Mouse (Mus musculus) NIH3T3 (cell line): ENCODE results near the gene Pi4k2a.

Source experiments
- DNase-seq: peaks from one replicate; pipeline ENCODE4 v3.0.0-alpha.2; 2012; ENCODE audit warnings: low read depth

Pi4k2a gene

DNA sequence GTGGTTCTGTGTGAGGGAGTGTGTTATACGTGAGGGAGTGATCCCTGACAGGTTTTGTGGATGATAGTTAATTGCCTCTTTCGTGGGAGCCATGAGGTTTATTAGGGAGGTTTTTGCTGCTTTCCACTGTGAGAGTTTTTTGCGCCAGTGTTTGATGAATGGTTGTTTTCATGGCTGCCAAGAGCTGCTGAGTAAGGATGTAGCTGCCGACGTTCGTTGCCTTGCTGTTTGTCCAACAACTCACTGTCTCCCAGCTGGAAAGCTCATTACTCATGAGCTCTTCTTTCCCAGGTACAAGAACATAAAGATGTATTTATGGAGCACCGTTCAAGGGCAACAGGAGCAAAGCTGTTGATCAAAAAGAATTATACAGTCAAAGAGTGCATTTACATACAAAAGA, 73.9 kb downstream of the Pi4k2a start:
- no peak for DNase-seq

DNA sequence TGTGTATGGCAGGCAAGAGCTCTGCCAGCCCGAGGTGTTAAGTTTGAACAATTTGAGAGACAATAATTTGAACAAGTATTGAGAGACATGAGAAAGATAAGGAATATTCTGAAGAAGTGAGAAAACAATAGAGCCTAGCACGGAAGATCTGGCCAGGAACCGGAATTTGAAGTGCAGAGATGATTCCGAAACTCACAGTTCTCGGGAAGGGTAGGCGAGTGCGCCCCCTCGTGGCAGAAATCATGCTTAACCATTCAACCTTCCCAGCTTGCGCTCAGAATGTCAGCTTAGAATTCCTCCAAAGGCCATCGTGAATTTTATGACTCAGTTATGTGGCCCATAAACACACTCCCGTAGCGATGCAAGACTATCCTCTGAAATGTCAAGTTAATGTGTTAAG, 75.9 kb downstream of the Pi4k2a start:
- DNase-seq = peak; percentile 97

- peak; percentile 61 for DNase-seq
Measured at GRCm38 (mm10) chr19:42166766-42167165, 76.5 kb downstream of the Pi4k2a start.

DNA sequence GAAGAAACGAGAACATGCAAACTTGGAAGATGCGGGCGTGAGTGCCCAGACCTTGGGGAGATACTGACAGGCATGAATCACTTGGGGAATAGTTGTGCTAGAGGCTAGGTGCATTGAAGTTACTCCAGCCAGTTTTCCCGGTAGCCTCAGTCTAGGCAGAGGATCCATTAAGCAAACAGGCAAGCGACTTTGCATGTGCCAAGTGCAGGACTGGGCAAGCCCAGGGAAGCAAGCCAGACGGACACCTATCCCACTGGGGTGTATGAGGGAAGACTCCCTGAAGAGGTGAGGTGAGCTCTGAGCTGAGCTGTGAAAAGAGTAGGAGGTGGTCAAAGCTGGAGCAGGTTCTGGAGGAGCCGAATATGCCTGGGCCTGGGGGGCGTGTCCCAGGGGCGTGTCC, 77.2 kb downstream of the Pi4k2a start:
- no peak for DNase-seq

DNA sequence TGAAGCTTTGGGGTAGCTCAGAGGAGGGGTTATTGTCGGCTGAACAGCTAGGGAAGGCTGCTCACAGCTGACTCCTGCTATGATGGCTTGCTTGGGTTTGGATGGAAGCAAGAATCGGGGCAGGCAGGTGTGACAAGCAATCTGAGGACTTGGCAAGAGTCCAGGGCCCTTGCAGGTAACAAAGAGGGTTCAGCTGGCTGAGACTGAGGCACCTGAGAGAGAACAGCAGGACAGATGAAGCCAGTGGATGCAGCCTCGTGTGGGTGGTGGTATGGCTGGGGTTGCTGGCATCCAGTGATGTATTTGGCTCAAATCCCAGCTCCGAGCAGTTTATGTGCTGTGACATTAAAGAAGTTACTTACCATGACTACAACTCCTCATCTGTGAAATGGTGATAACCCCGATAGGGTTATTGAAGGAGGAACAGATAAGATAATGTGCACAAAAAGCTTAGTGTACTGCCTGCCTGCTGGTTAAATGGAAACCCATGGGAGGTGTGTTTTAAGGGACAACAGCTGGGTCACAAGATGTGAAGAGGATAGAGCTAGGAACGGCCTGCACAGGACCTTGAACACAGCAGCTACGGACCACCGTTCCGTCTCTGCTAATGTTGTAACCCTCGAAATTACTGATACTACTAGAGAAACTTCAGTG, 79.2 kb downstream of the Pi4k2a start:
- DNase-seq = no peak

DNA sequence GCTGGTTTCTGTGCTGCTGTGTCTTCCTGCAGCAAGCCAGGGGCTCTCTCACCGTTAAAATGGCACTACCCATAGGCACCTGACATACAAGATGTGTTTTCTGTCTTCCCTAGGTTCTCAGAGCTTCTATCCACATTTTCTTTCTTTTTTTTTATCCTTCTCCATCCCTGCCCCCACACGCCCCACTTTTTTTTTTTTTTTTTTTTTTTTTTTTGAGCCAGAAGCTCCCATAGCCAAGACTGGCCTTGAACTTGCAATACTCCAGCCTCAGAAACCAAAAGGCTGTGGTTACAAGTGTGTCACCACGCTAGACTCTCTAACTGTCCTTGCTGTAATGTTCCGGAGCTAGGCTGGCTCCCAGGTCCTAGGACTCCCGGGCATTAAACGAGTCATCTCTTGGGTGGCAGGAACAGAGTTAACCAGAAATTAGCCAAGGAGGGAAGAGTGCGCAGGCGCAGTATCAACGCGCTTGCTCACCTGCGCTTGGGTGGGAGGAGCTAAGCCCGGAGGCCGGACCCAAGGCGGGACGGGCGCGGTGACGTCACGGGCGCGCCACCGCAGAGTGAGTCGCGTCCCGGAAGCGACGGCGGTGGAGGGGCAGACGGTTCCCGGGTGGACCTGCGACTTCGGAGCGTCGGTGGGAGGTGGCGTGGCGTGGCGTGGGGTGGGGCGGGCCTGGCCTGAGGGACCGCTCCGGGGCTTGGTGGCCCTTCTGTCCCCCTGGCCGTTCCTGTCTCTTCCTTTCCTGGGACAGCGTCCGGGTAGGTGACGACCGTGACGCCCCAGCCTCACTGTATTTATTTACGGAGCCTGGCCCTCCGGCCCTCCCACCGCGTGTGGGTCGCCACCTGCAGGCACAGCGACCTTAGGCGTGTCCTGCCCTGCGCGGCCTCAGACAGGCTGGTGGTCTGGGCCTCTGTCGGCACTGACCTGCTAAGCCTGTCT, 80.0 kb downstream of the Pi4k2a start:
- DNase-seq = peak; percentile 98
